Mouse (Mus musculus) right cerebral cortex, adult 18-20 months (tissue): ENCODE measurements around the gene Sgcd.
A peak's percentile ranks its signal among the peaks of the same experiment; 100 is the strongest.

Experiments used
- DNase-seq: peaks from one replicate; pipeline ENCODE4 v3.0.0; 2022; ENCODE audit warnings: mixed read lengths

The Sgcd gene

GRCm38 (mm10) chr11:47988697-47989533 lies at the start of gene Sgcd:
Gene Sgcd (minus strand): TSS chr11:47988969.
- DNase-seq: peak; percentile 63

DNA sequence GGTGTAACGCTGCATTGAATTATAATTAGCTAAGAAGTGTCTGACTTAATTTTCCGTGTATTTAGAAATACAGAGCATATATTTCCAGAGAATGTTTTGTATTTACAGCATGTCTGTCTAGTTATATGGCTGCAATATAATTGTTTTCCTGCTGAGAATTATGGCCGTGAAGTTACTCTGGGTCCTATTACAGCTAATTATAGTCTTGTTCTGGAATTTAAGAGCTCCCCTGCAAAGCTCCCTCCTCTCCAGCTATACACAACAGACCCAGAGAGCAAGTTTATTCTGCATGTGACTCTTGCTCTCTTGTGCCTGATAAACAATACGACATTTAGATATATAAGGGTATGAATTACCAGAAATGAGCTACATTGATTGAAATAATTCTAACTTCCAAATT lies 49.3 kb upstream of the Sgcd start:
- DNase-seq: no peak

DNA sequence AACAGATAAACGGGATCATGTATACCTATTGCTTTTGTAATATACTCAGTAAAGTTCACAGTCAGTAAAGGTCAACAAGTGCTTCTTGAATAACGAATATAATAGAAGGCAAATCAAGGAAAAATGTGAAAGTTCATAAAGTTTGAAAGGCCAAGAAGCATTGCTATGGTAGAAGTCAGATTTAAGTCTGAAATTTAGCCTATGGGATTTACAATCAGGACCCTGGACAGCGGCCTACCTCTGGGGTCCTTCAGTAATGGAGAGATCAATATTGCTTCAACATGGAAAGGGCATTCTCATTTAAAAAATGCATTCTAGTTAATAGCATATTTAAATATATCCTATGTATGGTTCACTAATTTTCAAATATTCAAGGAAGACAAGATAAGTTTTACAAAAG lies 24.1 kb upstream of the Sgcd start:
- no peak for DNase-seq

DNA sequence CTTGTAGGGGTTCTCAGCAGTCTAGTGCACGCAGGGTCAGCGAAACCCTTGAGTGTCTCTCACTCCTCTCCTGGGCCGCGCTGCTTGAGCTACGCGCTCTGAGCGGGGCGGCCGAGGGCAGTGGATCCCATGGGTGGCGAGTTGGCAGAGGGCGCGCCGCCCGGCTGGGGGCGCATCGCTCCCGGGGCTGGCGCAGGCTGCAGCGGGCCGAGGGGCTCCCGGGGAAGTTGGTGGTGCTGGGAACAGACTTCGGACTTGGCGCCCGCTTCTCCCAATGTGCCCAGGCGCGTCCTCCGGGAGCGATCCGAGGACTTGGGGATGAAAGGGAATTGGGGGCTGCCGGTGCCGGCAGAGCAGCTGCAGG lies 454 bp downstream of the Sgcd start:
- peak; percentile 41 for DNase-seq

GRCm38 (mm10) chr11:47987893-47988267 lies 889 bp downstream of the Sgcd start:
- peak; percentile 5 for DNase-seq

GRCm38 (mm10) chr11:47987251-47987892 lies 1.4 kb downstream of the Sgcd start:
- DNase-seq: peak; percentile 18

DNA sequence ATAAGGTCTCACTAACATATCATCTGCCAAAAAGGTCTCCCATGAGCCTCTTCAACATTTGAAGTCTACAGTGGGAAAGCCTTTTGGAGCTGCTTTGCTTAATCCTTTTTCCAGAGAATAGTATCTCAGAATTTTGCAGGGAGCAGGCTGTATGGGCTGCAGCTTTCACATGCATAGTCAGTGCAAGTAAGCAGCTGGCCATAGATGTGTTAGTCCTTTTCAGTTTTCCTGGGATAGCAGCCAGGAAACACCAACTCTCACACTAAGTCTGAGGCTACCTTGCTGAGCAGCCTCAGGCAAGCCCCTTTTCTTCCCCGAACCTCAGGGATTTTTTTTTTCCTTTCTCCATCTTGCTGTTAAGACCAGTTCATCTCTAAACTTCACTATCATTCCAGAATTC lies 6.6 kb downstream of the Sgcd start:
- DNase-seq: peak; percentile 22

DNA sequence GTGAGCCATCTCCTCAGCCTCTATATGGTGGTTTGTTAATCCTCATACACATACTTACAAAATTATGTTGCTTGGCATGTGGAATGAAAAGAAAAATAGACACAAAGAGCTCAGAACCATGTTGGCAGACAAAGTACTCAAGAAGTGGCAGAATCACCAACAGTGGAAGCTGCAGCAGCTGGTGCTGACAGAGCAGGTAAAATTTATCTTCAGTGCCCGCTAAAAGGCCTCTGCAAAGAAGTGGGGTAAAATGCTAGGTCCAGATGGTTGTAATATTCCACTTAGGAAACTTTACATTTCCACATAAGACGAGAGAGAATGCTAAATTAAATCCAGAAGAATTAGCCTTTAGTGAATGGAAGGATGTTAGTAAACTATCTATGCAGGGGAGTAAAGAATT lies 7.7 kb downstream of the Sgcd start:
- peak; percentile 7 for DNase-seq

DNA sequence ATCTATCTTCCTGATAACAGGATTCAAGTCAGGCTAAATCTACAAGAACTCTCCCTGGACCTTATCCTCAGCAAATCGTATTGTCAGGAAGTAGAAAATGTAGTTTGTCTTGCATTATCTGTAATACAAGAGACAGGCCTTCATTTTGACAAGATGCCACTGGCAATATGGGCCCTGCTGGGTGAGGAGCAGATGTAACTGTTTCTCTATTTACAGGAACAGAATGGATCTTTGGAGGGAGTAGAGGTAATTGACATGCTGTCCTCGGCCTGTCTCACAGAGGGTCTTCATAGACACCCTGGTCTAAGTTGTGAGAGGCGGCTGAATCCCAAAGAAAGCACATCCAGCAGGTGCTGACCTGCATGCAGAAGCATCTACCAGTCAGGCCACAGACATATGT lies 35.5 kb downstream of the Sgcd start:
- DNase-seq: no peak

DNA sequence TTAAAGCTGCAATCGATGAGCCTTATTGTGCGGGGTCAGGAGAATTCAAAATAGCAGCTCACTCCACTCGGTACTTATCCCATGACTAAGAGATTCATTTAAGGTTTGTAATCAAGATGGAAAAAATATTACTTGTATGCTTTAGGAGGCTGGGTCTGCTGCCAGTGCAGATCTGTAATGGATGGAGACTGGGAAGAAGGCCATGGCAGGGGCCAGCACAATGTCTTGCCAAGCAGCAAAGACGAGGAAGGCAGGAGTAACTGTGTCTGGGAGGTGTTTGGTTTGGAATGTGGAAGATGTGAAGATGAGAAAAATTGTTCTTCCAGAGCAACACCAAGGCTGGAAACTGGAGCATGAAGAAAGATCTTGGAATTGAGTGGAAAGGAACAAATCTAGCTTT lies 36.4 kb downstream of the Sgcd start:
- no peak for DNase-seq

DNA sequence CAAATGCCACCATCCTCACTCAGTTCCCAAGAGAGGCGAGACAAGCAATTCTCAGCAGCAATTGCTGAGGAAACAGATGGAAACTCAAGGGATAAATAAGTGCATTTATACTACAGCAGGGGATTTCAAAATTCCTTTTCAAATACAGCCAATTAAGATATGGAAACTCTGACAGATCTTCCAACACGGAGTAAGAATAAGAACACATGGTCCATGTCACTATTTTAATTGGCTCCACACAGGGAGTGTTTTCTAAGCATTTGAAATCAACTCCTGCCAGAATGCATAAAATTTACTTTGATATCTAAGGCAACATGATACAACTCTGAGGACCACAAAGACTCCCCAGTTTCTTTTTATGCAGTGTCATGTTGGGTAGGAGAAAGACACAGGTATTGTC lies 49.0 kb downstream of the Sgcd start:
- no peak for DNase-seq

DNA sequence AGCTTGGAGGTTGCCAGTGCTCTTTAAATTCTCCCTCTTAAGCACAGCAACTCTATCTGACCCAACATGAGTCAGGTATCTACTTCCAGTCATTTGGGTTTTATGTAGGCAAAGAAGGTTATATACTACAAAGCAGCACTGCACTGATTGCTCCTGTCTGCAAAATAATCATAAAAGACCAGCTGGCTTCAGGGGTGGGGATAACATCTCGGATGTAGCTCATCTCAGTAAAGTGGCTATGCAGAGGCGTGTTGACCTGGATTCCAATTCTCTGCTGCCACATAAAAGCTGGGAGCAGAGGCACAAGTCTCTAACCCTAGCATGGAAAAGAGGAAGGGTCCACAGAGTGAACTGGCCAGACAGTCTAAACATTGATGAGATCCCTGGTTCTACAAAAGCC lies 71.2 kb downstream of the Sgcd start:
- peak; percentile 10 for DNase-seq

DNA sequence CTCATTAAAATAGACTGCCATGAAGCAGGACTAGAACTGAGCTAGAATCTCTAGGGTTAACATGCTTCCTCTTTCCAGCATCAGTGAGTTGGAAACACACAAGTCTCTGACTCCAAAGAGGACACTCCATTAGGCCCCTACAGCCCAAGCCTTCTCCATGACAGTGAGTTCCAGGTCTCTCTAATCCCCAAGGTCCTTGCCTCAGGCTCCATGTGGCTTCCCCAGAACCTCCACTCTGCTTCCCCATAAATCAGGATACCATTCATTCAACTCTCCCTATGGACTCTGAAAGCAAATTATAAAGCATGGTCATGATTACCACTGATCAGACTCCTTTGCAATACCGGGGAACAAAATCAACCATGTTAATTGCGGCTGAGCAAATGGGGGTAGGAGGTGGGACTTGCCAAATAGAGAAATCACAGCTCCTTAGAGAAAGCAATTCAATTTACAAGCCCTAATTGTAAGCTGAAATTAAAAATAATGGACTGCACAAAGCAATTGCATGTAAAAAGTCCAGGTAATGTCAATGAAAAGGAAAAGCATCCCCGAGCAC lies 97.1 kb downstream of the Sgcd start:
- no peak for DNase-seq

DNA sequence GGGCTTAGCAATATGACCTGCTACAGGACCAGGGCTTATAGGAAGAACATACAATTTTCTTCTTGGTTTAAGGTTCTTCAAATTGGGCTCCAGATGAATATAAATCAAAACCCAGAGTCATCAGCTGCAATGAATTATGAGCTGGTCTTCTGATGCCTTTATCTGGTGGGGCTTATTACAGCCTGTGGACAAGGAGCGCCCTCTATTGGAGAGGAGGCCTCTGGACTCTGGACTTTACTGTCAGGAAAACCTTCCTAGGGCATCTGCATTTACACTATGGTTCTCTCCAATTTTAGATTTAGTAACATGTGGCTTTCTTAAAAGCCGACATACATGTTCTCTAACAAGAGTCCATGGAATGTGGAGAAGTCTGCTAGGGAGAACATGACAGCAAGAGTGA lies 98.5 kb downstream of the Sgcd start:
- DNase-seq: no peak

DNA sequence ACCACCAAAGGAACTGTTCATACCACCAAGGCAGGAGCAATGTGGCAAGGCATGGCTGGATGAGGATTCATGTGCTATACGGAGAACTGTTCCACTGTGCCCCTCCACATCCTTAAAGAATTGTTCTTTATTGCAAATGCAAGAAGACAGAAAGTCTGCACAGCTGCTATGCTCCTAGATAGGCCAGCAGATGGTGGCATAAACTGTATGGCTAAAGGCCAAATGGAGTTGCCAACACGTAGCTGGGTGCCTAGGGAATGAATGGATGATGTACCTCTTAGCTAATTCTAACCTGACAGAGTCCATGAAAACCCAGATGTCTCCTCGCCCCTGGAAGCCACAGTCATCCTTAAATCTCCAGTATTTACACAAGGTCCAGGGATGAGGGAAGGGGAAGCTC lies 103.5 kb downstream of the Sgcd start:
- peak; percentile 53 for DNase-seq

- no peak for DNase-seq
Observed at GRCm38 (mm10) chr11:47883545-47883944, 105.2 kb downstream of the Sgcd start.

DNA sequence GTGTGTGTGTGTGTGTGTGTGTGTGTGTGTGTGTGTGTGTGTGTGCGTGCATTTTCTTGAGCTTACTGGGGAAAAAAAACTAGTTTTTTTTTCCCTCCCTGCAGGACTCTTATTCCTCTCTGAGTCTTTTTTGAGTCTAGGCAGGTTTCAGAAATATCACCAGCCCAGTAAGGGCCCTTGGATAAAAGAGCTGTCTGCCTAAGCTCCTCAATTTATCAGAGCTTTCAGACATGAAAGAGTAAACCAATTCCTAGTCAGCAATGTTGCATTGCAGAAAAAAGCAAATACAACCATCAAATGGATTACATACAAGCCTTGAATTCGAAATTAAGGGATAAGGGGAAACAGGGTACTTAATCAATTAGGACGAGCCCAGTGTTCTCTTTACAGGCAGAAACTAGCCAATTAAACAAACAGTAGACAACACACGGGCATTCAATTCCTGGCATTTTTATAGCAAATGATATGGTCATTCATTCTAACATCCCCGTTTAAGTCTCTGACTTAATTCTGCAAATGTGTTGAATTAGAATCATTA lies 112.1 kb downstream of the Sgcd start:
- no peak for DNase-seq

DNA sequence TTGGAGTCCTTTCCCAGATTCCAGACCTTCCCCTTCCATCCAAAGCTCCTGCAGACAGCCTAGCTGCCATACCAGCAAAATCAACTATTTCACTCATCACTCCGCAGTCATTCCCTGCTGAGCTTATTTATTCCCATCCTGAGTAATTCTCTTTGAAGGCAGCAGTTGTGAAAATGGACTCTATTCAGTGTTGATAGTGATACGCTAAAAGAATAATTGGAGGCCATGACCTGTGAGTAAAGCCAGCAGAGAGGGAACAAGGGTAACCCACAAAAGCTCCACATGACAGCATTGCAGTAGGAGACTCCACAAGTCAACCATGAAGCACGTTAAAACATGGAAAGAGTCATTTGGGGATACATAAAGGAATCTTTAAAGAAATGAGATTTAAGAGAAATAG lies 142.9 kb downstream of the Sgcd start:
- DNase-seq: no peak

DNA sequence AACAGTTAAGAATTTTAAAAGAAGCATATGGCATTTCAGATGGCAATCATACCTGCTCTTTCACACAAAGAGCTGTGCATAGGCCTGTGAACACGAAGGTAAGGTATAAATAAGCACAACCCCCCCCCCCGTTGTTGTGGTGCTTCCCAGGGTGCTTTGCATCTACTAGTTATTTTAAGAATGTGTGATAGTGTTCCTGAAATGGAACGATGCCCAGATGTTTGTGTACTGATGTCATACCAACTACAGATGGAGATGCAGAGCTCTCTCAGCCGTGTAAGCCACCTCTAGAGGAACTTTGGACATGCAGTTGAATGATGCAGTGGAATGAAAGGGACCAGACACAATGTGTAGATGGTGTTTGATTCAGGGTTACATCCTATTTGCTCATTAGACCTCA lies 155.5 kb downstream of the Sgcd start:
- DNase-seq: no peak

- peak; percentile 20 for DNase-seq
Observed at GRCm38 (mm10) chr11:47810307-47810706, 178.5 kb downstream of the Sgcd start.

- peak; percentile 21 for DNase-seq
Observed at GRCm38 (mm10) chr11:47804101-47804715, 184.6 kb downstream of the Sgcd start.

DNA sequence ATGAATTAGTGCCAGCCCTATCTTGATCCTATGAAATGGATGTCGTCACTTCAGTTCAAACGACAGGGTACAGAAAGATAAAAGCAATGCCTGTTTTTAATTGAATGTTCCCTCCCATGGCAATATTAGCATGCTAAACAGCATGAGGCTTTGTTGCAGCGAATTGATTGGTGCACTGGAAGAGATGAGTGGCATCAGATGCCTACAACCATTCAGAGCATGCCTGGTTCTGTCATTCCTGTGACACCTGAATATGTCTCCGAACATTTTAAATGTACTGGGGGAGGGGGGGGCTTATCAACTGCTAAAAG lies 210.9 kb downstream of the Sgcd start:
- DNase-seq: no peak

DNA sequence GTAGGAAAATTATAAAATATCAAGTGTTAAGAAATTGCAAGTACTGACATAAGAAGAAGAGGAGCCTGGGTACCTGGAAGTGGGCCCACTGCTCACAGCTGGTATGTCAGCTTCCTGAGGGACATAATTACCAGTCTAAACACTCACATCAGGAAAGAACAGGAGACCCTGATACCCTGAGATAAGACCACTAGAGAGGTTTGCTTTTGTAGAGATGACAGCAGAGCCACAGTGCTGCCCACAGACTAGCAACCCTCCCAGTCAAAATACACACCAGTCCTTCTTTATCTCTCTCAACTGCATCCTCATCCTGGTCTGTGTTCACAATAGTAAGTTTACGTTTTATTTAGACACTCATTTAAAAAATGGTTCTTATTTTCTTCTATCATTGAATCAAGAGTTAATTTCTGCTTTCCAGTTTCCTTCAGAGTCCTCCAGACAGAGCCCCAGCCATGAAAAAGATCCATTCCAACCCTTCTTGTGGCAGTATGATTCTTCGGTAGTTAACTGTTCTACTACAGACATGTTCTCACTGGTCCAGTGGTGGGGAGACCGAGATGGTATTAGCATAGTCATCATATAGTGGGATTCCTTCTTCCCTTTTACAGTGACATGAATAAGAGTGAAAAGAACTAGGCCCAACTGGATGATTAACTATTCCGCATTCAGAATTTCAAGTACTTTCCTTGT lies 211.4 kb downstream of the Sgcd start:
- DNase-seq: no peak
